Mouse (Mus musculus): Measurements from ENCODE around the gene Myo1d.

- no peak for TF ChIP-seq POLR2A (IDR thresholded peaks at IDR 0.05; ENCODE audit: extremely low read depth, insufficient read depth, low read length)
- no peak for TF ChIP-seq CTCF (IDR thresholded peaks at IDR 0.05; ENCODE audit: extremely low read depth, insufficient read depth, low read length)
Measured at GRCm38 (mm10) chr11:80512313-80513056, 267.3 kb downstream of the Myo1d start.
